Mouse (Mus musculus): ENCODE results near the gene Ecm2. TPM values are rescaled to one million over a fixed set of nuclear protein-coding genes. Genes with fewer than 3 reads are reported as not detected.

The Ecm2 gene
- polyA plus RNA-seq, 1 experiment from 2014 or later, result not detected

- Histone ChIP-seq H3K36me3 (ENCODE audit: inconsistent target) (no peaks in the 10 kb centered on the region), H3K79me2 (ENCODE audit: inconsistent target) (no peaks in the 10 kb centered on the region), H3K27ac (no peak overlapping the region), H3K4me3 (ENCODE audit: inconsistent target) (no peak overlapping the region)
- WGBS (ENCODE audit: missing documents), result 89% methylated on average over 1 of the region's 1 CpGs
Observed at GRCm38 (mm10) chr13:49546517-49546916, 41.9 kb downstream of the Ecm2 start.

DNA sequence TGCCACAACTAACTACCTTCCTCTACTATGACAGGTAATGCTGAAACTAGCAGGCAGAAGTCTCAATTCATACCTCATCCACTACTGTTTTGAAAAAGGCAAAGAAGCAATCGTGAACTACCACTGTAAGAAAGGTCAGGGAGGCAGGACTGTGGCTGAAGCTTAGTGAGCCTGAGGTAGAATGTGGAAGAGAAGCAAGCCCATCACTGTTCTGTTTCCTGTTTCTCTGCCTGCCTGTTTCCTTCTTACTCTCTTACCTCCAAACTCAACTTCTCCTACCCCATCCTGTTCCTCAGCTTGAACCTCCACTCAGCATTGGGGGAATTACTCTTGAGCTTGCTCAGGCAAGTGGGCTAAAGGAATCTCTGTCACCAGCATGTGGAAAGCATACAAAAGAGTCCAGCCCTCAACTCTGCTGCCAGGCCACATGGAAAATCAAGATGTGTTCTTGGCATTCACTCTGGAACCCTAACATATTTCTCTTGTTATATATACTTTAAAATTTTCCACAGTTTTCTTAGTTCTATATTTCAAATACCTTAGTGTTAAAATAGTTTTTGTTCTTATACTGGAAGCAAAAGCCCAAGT, 43.0 kb downstream of the Ecm2 start:
- no peaks in the 10 kb centered on the region for H3K36me3 ChIP-seq (ENCODE audit: inconsistent target)

GRCm38 (mm10) chr13:49549616-49550015, 45.0 kb downstream of the Ecm2 start:
- H3K27ac ChIP-seq, result no peak overlapping the region
- H3K79me2 ChIP-seq (ENCODE audit: inconsistent target), result no peaks in the 10 kb centered on the region
- H3K4me3 ChIP-seq (ENCODE audit: inconsistent target), result no peak overlapping the region
- H3K36me3 ChIP-seq (ENCODE audit: inconsistent target), result no peaks in the 10 kb centered on the region
- 98% methylated on average over 3 of the region's 3 CpGs for WGBS (ENCODE audit: missing documents)

More for the DNA sequence above, 43.0 kb downstream of the Ecm2 start:
- Histone ChIP-seq H3K79me2 (ENCODE audit: inconsistent target) (no peaks in the 10 kb centered on the region), H3K27ac (no peak overlapping the region), H3K4me3 (ENCODE audit: inconsistent target) (no peak overlapping the region)
- WGBS (ENCODE audit: missing documents), result 20% methylated on average over 1 of the region's 1 CpGs

- H3K36me3 ChIP-seq (ENCODE audit: inconsistent target), result no peaks in the 10 kb centered on the region
- no peaks in the 10 kb centered on the region for H3K79me2 ChIP-seq (ENCODE audit: inconsistent target)
- H3K4me3 ChIP-seq (ENCODE audit: inconsistent target), result no peak overlapping the region
- WGBS (ENCODE audit: missing documents), result 98% methylated on average over 5 of the region's 5 CpGs
- H3K27ac ChIP-seq, result no peak overlapping the region
Observed at GRCm38 (mm10) chr13:49554519-49554918, 49.9 kb downstream of the Ecm2 start.

DNA sequence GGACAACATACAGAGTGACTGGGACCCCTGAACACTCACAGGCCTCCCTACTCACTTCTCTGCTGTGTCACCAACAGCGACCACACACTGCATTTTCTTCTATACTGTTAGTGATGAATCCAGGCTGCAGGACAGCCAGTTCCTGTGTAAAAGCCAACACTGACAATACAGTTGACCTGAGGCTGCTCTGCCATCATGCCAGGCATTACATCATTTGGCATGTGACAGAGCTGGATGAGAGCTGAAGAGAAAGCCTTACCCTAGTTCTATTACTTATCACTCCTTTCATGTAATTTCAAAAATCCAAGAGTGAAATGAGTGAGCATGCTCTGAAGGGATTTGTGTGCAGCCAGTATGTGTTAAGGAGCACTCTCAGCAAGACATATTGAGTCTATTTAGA, 51.6 kb downstream of the Ecm2 start:
- no peaks in the 10 kb centered on the region for H3K79me2 ChIP-seq (ENCODE audit: inconsistent target)
- WGBS (ENCODE audit: missing documents), result 100% methylated on average over 1 of the region's 1 CpGs
- no peaks in the 10 kb centered on the region for H3K36me3 ChIP-seq (ENCODE audit: inconsistent target)
- H3K4me3 ChIP-seq (ENCODE audit: inconsistent target), result no peak overlapping the region
- H3K27ac ChIP-seq, result no peak overlapping the region

GRCm38 (mm10) chr13:49556924-49557323, 52.3 kb downstream of the Ecm2 start:
- Histone ChIP-seq H3K27ac (no peak overlapping the region), H3K79me2 (ENCODE audit: inconsistent target) (no peaks in the 10 kb centered on the region), H3K36me3 (ENCODE audit: inconsistent target) (no peaks in the 10 kb centered on the region), H3K4me3 (ENCODE audit: inconsistent target) (no peak overlapping the region)
- 80% methylated on average over 1 of the region's 1 CpGs for WGBS (ENCODE audit: missing documents)

DNA sequence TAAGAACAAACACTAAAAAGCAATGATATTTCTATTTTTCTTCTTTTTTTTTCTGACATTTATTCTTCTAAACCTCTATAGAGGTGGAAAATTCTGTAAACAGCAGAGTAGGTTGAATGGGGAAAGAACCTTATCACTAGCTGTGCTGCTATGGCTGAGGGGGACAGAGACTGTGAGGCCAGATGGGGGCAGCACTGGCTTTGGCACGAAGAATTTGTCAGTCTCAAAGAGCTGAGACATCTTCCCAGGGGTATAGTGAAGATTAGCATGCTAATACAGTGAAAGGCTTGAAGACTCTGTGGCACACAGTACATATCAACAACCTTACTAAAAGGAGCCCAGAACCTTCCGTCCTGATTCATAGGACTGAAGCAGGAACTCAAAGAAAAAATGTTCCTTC, 54.6 kb downstream of the Ecm2 start:
- Histone ChIP-seq H3K79me2 (ENCODE audit: inconsistent target) (no peaks in the 10 kb centered on the region), H3K27ac (no peak overlapping the region), H3K36me3 (ENCODE audit: inconsistent target) (no peaks in the 10 kb centered on the region), H3K4me3 (ENCODE audit: inconsistent target) (no peak overlapping the region)
- 95% methylated on average over 2 of the region's 2 CpGs for WGBS (ENCODE audit: missing documents)

GRCm38 (mm10) chr13:49560886-49561285, 56.3 kb downstream of the Ecm2 start:
- H3K4me3 ChIP-seq (ENCODE audit: inconsistent target), result no peak overlapping the region
- WGBS (ENCODE audit: missing documents), result 39% methylated on average over 2 of the region's 2 CpGs
- no peaks in the 10 kb centered on the region for H3K36me3 ChIP-seq (ENCODE audit: inconsistent target)

GRCm38 (mm10) chr13:49564347-49564746, 59.7 kb downstream of the Ecm2 start:
- H3K4me3 ChIP-seq (ENCODE audit: inconsistent target), result no peak overlapping the region
- no peak overlapping the region for H3K27ac ChIP-seq
- no peaks in the 10 kb centered on the region for H3K79me2 ChIP-seq (ENCODE audit: inconsistent target)
- H3K36me3 ChIP-seq (ENCODE audit: inconsistent target), result no peaks in the 10 kb centered on the region
- 94% methylated on average over 1 of the region's 1 CpGs for WGBS (ENCODE audit: missing documents)

More at GRCm38 (mm10) chr13:49560886-49561285, 56.3 kb downstream of the Ecm2 start:
- Histone ChIP-seq H3K27ac (no peak overlapping the region), H3K79me2 (ENCODE audit: inconsistent target) (no peaks in the 10 kb centered on the region)

DNA sequence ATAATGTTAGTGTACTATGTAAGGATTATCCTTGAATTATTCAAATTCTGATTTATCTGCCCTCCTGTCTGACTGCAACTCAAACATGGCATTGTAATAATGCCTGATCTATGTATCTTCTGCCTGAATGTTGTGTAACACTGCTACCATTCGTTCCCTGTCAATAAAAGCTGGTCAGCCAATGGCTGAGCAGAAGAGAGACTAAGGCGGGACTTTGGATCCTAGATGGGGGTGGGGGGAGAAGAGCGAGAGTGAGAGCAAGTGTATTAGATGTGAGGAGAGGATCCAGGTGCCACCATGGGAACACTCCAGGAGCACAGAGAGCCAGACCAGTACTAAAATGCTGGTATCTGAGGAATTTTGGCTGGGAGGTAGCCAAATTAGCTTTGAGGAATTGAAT, 65.8 kb downstream of the Ecm2 start:
- Histone ChIP-seq H3K79me2 (ENCODE audit: inconsistent target) (no peaks in the 10 kb centered on the region), H3K4me3 (ENCODE audit: inconsistent target) (no peak overlapping the region), H3K27ac (no peak overlapping the region), H3K36me3 (ENCODE audit: inconsistent target) (no peaks in the 10 kb centered on the region)
- WGBS (ENCODE audit: missing documents), result 96% methylated on average over 3 of the region's 3 CpGs

GRCm38 (mm10) chr13:49571418-49571817, 66.8 kb downstream of the Ecm2 start:
- no peak overlapping the region for H3K27ac ChIP-seq
- WGBS (ENCODE audit: missing documents), result 100% methylated on average over 2 of the region's 2 CpGs
- no peaks in the 10 kb centered on the region for H3K36me3 ChIP-seq (ENCODE audit: inconsistent target)
- H3K79me2 ChIP-seq (ENCODE audit: inconsistent target), result no peaks in the 10 kb centered on the region
- H3K4me3 ChIP-seq (ENCODE audit: inconsistent target), result no peak overlapping the region

DNA sequence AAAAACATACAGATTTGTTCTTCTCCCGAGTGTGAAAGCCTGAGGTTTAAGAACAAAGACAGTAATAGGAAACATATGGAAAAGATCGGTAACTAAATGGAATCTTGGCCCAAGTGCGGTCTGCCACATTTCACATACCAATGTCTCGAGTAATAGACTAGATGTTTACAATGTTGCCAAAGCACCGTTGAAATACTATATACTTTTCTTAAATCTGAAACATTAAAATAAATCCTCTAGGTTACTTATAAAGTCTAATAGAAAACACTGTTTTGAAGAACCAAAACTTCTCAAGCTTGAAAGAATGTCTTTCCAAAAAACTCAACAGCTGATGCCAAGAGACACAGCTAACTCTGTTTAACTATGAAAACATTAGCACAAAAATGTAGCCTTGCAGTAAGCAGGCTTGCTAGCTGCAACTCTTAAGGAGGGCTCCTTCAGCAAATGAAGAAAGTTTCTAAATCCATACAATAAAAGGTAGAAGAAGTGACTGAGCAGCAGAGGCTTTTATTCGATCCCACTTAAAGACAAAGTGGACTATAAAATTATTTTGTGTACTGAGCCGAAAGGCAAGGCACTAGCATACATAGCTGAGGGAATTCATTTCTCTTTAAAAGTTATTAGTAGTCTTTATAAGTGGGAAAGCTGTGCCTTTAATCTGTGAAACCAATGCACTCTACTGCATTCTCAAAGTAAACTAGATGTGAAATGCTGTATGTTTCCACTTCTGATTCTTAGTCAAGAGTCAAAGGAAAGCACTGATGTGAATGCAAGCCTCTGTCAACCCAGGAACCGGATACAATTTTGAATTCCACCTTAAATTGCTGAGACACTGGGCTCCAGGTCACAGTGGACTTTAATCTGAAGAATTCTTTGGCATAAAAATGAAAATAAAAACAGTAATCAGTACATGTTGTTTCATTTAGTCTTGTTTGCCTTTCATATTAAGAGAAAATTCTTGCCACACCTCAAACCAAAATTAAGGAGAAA, 77.2 kb downstream of the Ecm2 start, which contains the start of gene Omd:
Omd (plus strand) TSS at position 922 of the 990 bp plus-strand sequence.
- Histone ChIP-seq H3K27ac (no peak within 1 kb of the TSS), H3K4me3 (ENCODE audit: inconsistent target) (no peak within 1 kb of the TSS), H3K79me2 (ENCODE audit: inconsistent target) (no peaks in the 10 kb centered on the region), H3K36me3 (ENCODE audit: inconsistent target) (no peaks in the 10 kb centered on the region)
- 89% methylated on average over 8 of the region's 8 CpGs for WGBS (ENCODE audit: missing documents)

Measured in macrophage (primary cell).